Mouse (Mus musculus) hindbrain, postnatal 0 days (tissue): ENCODE results near the gene Epha1. TPM values are rescaled to one million over a fixed set of nuclear protein-coding genes. Genes with fewer than 3 reads are reported as not detected.

ENCODE experiments used
- ATAC-seq: fragments of 200-750 bp; cut with Nextera tagmentation; 2 replicates; pipeline ENCODE4 v1.8.0; 2017; ENCODE audit warnings: mild to moderate bottlenecking, moderate TSS enrichment, moderate library complexity
- DNase-seq: peaks from one replicate; pipeline ENCODE4 v3.0.0-alpha.2; 2015; ENCODE audit warnings: low spot score
- H3K27ac ChIP-seq: fragments of 300-500 bp; sonication (generic); 2 replicates; pipeline ENCODE4 v1.5.1; 2014; ENCODE audit warnings: mild to moderate bottlenecking
- H3K27me3 ChIP-seq: fragments of 300-500 bp; sonication (generic); 2 replicates; pipeline ENCODE4 v1.6.1; 2014; ENCODE audit warnings: low read length, mixed read lengths; ENCODE audit not compliant: insufficient read depth
- H3K36me3 ChIP-seq: fragments of 300-500 bp; sonication (generic); 2 replicates; pipeline ENCODE4 v1.6.1; 2014; ENCODE audit warnings: low read length, mixed read lengths; ENCODE audit not compliant: insufficient read depth
- H3K4me1 ChIP-seq: fragments of 300-500 bp; sonication (generic); 2 replicates; pipeline ENCODE4 v1.6.1; 2014; ENCODE audit warnings: antibody characterized with exemption, low read length, mixed read lengths; ENCODE audit not compliant: insufficient read depth
- H3K4me2 ChIP-seq: fragments of 300-500 bp; sonication (generic); 2 replicates; pipeline ENCODE4 v1.6.1; 2014; ENCODE audit warnings: low read depth, mild to moderate bottlenecking, low read length, moderate library complexity, mixed read lengths
- H3K4me3 ChIP-seq: fragments of 300-500 bp; sonication (generic); 2 replicates; pipeline ENCODE4 v1.5.1; 2014; ENCODE audit warnings: low read length
- H3K9ac ChIP-seq: fragments of 300-500 bp; sonication (generic); replicated peaks from 2 replicates; pipeline ENCODE4 v1.6.1; 2014; ENCODE audit warnings: mild to moderate bottlenecking, low read length, moderate library complexity, mixed read lengths
- H3K9me3 ChIP-seq: fragments of 300-500 bp; sonication (generic); 2 replicates; pipeline ENCODE4 v1.6.1; 2016; ENCODE audit warnings: low read length, mixed read lengths
- CTCF ChIP-seq: IDR thresholded peaks from 2 replicates; pipeline ENCODE4 v1.5.1; 2016; ENCODE audit warnings: antibody characterized with exemption, control low read depth, low read depth
- WGBS: fragments of 180-500 bp; shearing (Covaris S2); extraction: QIAGEN DNeasy Blood & Tissue Kit; methylation state at CpG from one replicate; pipeline ENCODE4 v1.1.7; 2014; 5-methylcytosine and 5-hydroxymethylcytosine counted together
- polyA plus RNA-seq: library from polyadenylated mRNA; unstranded; fragments of >200 nt; fragmentation: Nextera tagmentation; extraction: Ambion mirVana; gene quantifications from 2 replicates; pipeline ENCODE4 v1.2.1, GENCODE M21; 2015
- total RNA-seq: library from RNA; depleted of rRNA; stranded (reverse); fragments of >200 nt; gene quantifications from 2 replicates; pipeline ENCODE4 v1.2.3, GENCODE M21; 2014

Gene Epha1
- total and polyA plus RNA-seq, 2 experiments from 2014 or later, result 0.37 to 0.66 TPM

GRCm38 (mm10) chr6:42354076-42355019 lies 18.7 kb downstream of the Epha1 start:
- WGBS, result 53% methylated on average over 11 of the region's 11 CpGs
- Histone ChIP-seq H3K4me3 (no peak overlapping the region), H3K4me1 (peaks cover 13% of the 10 kb centered on the region), H3K36me3 (peaks cover 29% of the 10 kb centered on the region; the same call in 1 of the 2 replicates), H3K9ac (no peak overlapping the region), H3K27ac (no peak overlapping the region), H3K9me3 (no peaks in the 10 kb centered on the region), H3K4me2 (no peak overlapping the region), H3K27me3 (no peaks in the 10 kb centered on the region)
- no peak for TF ChIP-seq CTCF
- DNase-seq (peak; percentile 44), ATAC-seq (no peak)

- no peak for TF ChIP-seq CTCF
- H3K4me3 ChIP-seq, result no peak overlapping the region
- H3K27me3 ChIP-seq, result no peaks in the 10 kb centered on the region
- DNase-seq (no peak), ATAC-seq (no peak)
- H3K9me3 ChIP-seq, result no peaks in the 10 kb centered on the region
- H3K4me2 ChIP-seq, result no peak overlapping the region
- 82% methylated on average over 8 of the region's 8 CpGs for WGBS
- peaks cover 20% of the 10 kb centered on the region; the same call in 1 of the 2 replicates for H3K36me3 ChIP-seq
- peaks cover 16% of the 10 kb centered on the region for H3K4me1 ChIP-seq
- H3K9ac ChIP-seq, result no peak overlapping the region
- H3K27ac ChIP-seq, result no peak overlapping the region
Observed at GRCm38 (mm10) chr6:42353180-42353579, 19.9 kb downstream of the Epha1 start.

GRCm38 (mm10) chr6:42352486-42352846 lies 20.6 kb downstream of the Epha1 start:
- Histone ChIP-seq H3K27ac (no peak overlapping the region), H3K27me3 (no peaks in the 10 kb centered on the region), H3K4me1 (peaks cover 16% of the 10 kb centered on the region), H3K9me3 (no peaks in the 10 kb centered on the region), H3K9ac (no peak overlapping the region), H3K4me3 (no peak overlapping the region), H3K4me2 (no peak overlapping the region), H3K36me3 (peaks cover 13% of the 10 kb centered on the region; the same call in 1 of the 2 replicates)
- TF ChIP-seq CTCF, result no peak
- DNase-seq, result no peak
- 98% methylated on average over 1 of the region's 1 CpGs for WGBS
- no peak for ATAC-seq

GRCm38 (mm10) chr6:42351776-42352485 lies 21.1 kb downstream of the Epha1 start:
- Histone ChIP-seq H3K4me2 (peak overlapping the region; percentile 11; the same call in 1 of the 2 replicates), H3K4me1 (peaks cover 16% of the 10 kb centered on the region), H3K27me3 (no peaks in the 10 kb centered on the region), H3K9me3 (no peaks in the 10 kb centered on the region), H3K4me3 (no peak overlapping the region), H3K9ac (no peak overlapping the region), H3K36me3 (peaks cover 8% of the 10 kb centered on the region; the same call in 1 of the 2 replicates), H3K27ac (no peak overlapping the region)
- no peak for TF ChIP-seq CTCF
- ATAC-seq, result no peak
- DNase-seq, result no peak
- 90% methylated on average over 7 of the region's 7 CpGs for WGBS

GRCm38 (mm10) chr6:42350968-42351775 lies 21.9 kb downstream of the Epha1 start:
- H3K4me3 ChIP-seq, result peak overlapping the region; percentile 62
- WGBS, result 48% methylated on average over 13 of the region's 13 CpGs
- ATAC-seq, result no peak
- peak overlapping the region; percentile 69 for H3K9ac ChIP-seq
- H3K4me1 ChIP-seq, result peaks cover 16% of the 10 kb centered on the region
- H3K27me3 ChIP-seq, result no peaks in the 10 kb centered on the region
- peak overlapping the region; percentile 84 for H3K4me2 ChIP-seq
- peaks cover 5% of the 10 kb centered on the region; the same call in 1 of the 2 replicates for H3K36me3 ChIP-seq
- no peak overlapping the region for H3K27ac ChIP-seq
- H3K9me3 ChIP-seq, result no peaks in the 10 kb centered on the region
- TF ChIP-seq CTCF, result no peak
- no peak for DNase-seq
